ENCODE assay signal across 34 mouse cellular contexts in genomic region chr2:122356187-122356586, GRCm38 (mm10). TPM values are rescaled to one million over a fixed set of nuclear protein-coding genes. Genes with fewer than 3 reads are reported as not detected.
DNase-seq lines count a peak whose midpoint lies in the region; ATAC-seq and TF ChIP-seq lines count a peak whose summit lies in the region.
"Had no signal": no experiment of that assay in that cellular context is flagged by ENCODE, and none has a peak within 500 bp of the region (broad histone marks: within the 10 kb centered on the region; RNA-seq: fewer than 3 reads in every experiment).

No protein-coding gene starts in this region.

- H3K4me1 ChIP-seq in cerebellum, adult 2 months (ENCODE audit: control insufficient read depth, insufficient read depth, low read length) = peaks cover 85% of the 10 kb centered on the region
- H3K4me1 ChIP-seq in neural tube, embryonic 13.5 days (replicated peaks) = peaks cover 61% of the 10 kb centered on the region
- H3K4me1 ChIP-seq in neural tube, embryonic 15.5 days = peaks cover 34% of the 10 kb centered on the region

- peaks cover 52% of the 10 kb centered on the region for H3K36me3 ChIP-seq in neural tube, embryonic 13.5 days
- peaks cover 41% of the 10 kb centered on the region for H3K36me3 ChIP-seq in neural tube, embryonic 15.5 days
- H3K36me3 ChIP-seq: heart, embryonic 15.5 days had no signal

- H3K4me2 ChIP-seq in neural tube, embryonic 13.5 days = no peak overlapping the region
- no peak overlapping the region for H3K4me2 ChIP-seq in neural tube, embryonic 15.5 days
- H3K4me2 ChIP-seq: forebrain, embryonic 13.5 days; heart, embryonic 15.5 days; limb, embryonic 12.5 days; midbrain, embryonic 13.5 days had no signal

- WGBS in cerebellum, adult 2 months = 35% methylated on average over 3 of the region's 3 CpGs
- 71% methylated on average over 3 of the region's 3 CpGs for whole genome bisulfite sequencing in neural tube, embryonic 13.5 days
- whole genome bisulfite sequencing in neural tube, embryonic 15.5 days = 66% methylated on average over 3 of the region's 3 CpGs

- H3K9me3 ChIP-seq in neural tube, embryonic 13.5 days = no peaks in the 10 kb centered on the region
- no peaks in the 10 kb centered on the region for H3K9me3 ChIP-seq in neural tube, embryonic 15.5 days (replicated peaks)
- H3K9me3 ChIP-seq: forebrain, embryonic 13.5 days; heart, embryonic 10.5 days; heart, embryonic 15.5 days; limb, embryonic 12.5 days; megakaryocyte, embryonic 14.5 days; midbrain, embryonic 13.5 days had no signal

- intact Hi-C loops in left cerebral cortex, adult 2 months (cut with DNase I) = no loop called here

- DNase-seq in cerebellum, adult 2 months = peak; percentile 43 to 44
- DNase-seq in cerebellum, postnatal 25 days = peak; percentile 42 to 50
- DNase-seq in frontal cortex, postnatal 25 days (ENCODE audit: low spot score in 2 of 2) = no peak
- no peak for DNase-seq in left cerebral cortex, adult 2 months (ENCODE audit: extremely low spot score in 1 of 2, low spot score in 2 of 2)
- DNase-seq: adrenal gland, adult 8-10 months; B cell, adult 2 months; gastrocnemius, postnatal 25 days; heart, adult 11 months; kidney, adult 18-20 months; layer of hippocampus, adult 9-11 months; lung, postnatal 36 days; right cerebral cortex, postnatal 25 days; spleen, adult 18-20 months; thymus, adult 18-20 months; thymus, postnatal 36 days had no signal

- no peak for TF ChIP-seq POLR2A in cerebellum, adult 2 months (IDR thresholded peaks at IDR 0.05; ENCODE audit: borderline replicate concordance, insufficient read depth, low read length)

- ATAC-seq in cerebellum, adult (ENCODE audit: insufficient number of reproducible peaks, low FRiP score, low TSS enrichment) = no peak
- ATAC-seq in neural tube, embryonic 13.5 days (ENCODE audit: low read depth) = no peak
- no peak for ATAC-seq in neural tube, embryonic 15.5 days (ENCODE audit: low FRiP score)
- ATAC-seq: forebrain, embryonic 13.5 days; hindbrain, embryonic 16.5 days; midbrain, embryonic 13.5 days had no signal

- H3K4me3 ChIP-seq in cerebellum, adult 2 months (replicated peaks; ENCODE audit: insufficient read depth, low read depth, low read length) = no peak overlapping the region
- no peak overlapping the region for H3K4me3 ChIP-seq in neural tube, embryonic 13.5 days
- H3K4me3 ChIP-seq in neural tube, embryonic 15.5 days (replicated peaks) = no peak overlapping the region
- no peak overlapping the region for H3K4me3 ChIP-seq in left cerebral cortex, adult 2 months
- H3K4me3 ChIP-seq: forebrain, embryonic 13.5 days; heart, embryonic 10.5 days; heart, embryonic 15.5 days; limb, embryonic 12.5 days; megakaryocyte, embryonic 14.5 days; midbrain, embryonic 13.5 days had no signal

- peak overlapping the region; percentile 56 for H3K27ac ChIP-seq in cerebellum, adult 2 months (ENCODE audit: insufficient read depth, low read length)
- peak overlapping the region; percentile 23; the same call in 1 of the 2 replicates for H3K27ac ChIP-seq in neural tube, embryonic 13.5 days (replicated peaks)
- no peak overlapping the region for H3K27ac ChIP-seq in neural tube, embryonic 15.5 days (replicated peaks)
- no peak overlapping the region for H3K27ac ChIP-seq in left cerebral cortex, adult 2 months
- H3K27ac ChIP-seq: forebrain, embryonic 13.5 days; heart, embryonic 10.5 days; heart, embryonic 15.5 days; kidney, postnatal 0 days; limb, embryonic 12.5 days; midbrain, embryonic 13.5 days had no signal

- TF ChIP-seq CTCF in cerebellum, adult 2 months (IDR thresholded peaks at IDR 0.05; ENCODE audit: borderline replicate concordance, insufficient read depth, low read depth, low read length) = no peak
- no peak for TF ChIP-seq CTCF in left cerebral cortex, adult 2 months (IDR thresholded peaks at IDR 0.05)

- no peaks in the 10 kb centered on the region for H3K27me3 ChIP-seq in cerebellum, adult 2 months (ENCODE audit: control insufficient read depth, insufficient read depth, low read length)
- no peaks in the 10 kb centered on the region for H3K27me3 ChIP-seq in neural tube, embryonic 13.5 days
- H3K27me3 ChIP-seq in neural tube, embryonic 15.5 days (replicated peaks) = no peaks in the 10 kb centered on the region
- H3K27me3 ChIP-seq: heart, embryonic 15.5 days; limb, embryonic 12.5 days; midbrain, embryonic 13.5 days had no signal

- no peak overlapping the region for H3K9ac ChIP-seq in neural tube, embryonic 13.5 days
- H3K9ac ChIP-seq in neural tube, embryonic 15.5 days (replicated peaks) = no peak overlapping the region
- H3K9ac ChIP-seq: forebrain, embryonic 13.5 days; heart, embryonic 15.5 days; limb, embryonic 12.5 days; midbrain, embryonic 13.5 days had no signal

RNA-seq across cellular contexts. Expression of gene Shf, which starts 12.8 kb away (rescaled TPM):
- 344 and 410 TPM in 2 replicates for polyA plus RNA-seq in cerebellum, adult 2 months (2012; rRNA removed)
- 12.7 and 17.2 TPM in 2 replicates for polyA plus RNA-seq in neural tube, embryonic 13.5 days (2015; fragmentation: Nextera tagmentation; extraction: Ambion mirVana)
- 11.2 and 12.0 TPM in 2 replicates for polyA plus RNA-seq in neural tube, embryonic 15.5 days (2015; fragmentation: Nextera tagmentation; extraction: Ambion mirVana)
- total RNA-seq in left cerebral cortex, adult 2 months (2021) = 10 to 100 TPM; 70.3 to 78.4 TPM

RNA-seq across cellular contexts. Expression of gene Duox1, which starts 40.7 kb away (rescaled TPM):
- polyA plus RNA-seq in cerebellum, adult 2 months (2012; rRNA removed) = 0.05 TPM in 2 replicates
- 0.06 and 0.13 TPM in 2 replicates for polyA plus RNA-seq in neural tube, embryonic 13.5 days (2015; fragmentation: Nextera tagmentation; extraction: Ambion mirVana)
- polyA plus RNA-seq in neural tube, embryonic 15.5 days (2015; fragmentation: Nextera tagmentation; extraction: Ambion mirVana) = 0.10 and 0.27 TPM in 2 replicates
- not detected for total RNA-seq in left cerebral cortex, adult 2 months (2021)
- total RNA-seq: liver, adult 2 months; neutrophil, adult 5-6 weeks had no signal
- polyA plus RNA-seq: forebrain, embryonic 13.5 days; heart, embryonic 10.5 days; kidney, postnatal 0 days; liver, adult 2 months; liver, embryonic 16.5 days had no signal

RNA-seq across cellular contexts. Expression of gene Duoxa1, which starts 42.7 kb away (rescaled TPM):
- 0.19 TPM in 1 of 2 replicates, not detected in the other for polyA plus RNA-seq in cerebellum, adult 2 months (2012; rRNA removed)
- 0.29 TPM in 1 of 2 replicates, not detected in the other for polyA plus RNA-seq in neural tube, embryonic 13.5 days (2015; fragmentation: Nextera tagmentation; extraction: Ambion mirVana)
- 0.17 and 1.2 TPM in 2 replicates for polyA plus RNA-seq in neural tube, embryonic 15.5 days (2015; fragmentation: Nextera tagmentation; extraction: Ambion mirVana)
- not detected for total RNA-seq in left cerebral cortex, adult 2 months (2021)
- total RNA-seq: left cerebral cortex, postnatal 25 days; liver, adult 2 months; neutrophil, adult 5-6 weeks had no signal
- polyA plus RNA-seq: forebrain, embryonic 13.5 days; heart, embryonic 10.5 days; heart, embryonic 15.5 days; hindbrain, embryonic 11.5 days; intestine, embryonic 14.5 days; kidney, postnatal 0 days; liver, adult 2 months; liver, embryonic 16.5 days had no signal

RNA-seq across cellular contexts. Expression of gene Duoxa2, which starts 57.5 kb away (rescaled TPM):
- polyA plus RNA-seq in cerebellum, adult 2 months (2012; rRNA removed) = not detected in 2 replicates
- polyA plus RNA-seq in neural tube, embryonic 13.5 days (2015; fragmentation: Nextera tagmentation; extraction: Ambion mirVana) = not detected in 2 replicates
- 0.52 and 0.56 TPM in 2 replicates for polyA plus RNA-seq in neural tube, embryonic 15.5 days (2015; fragmentation: Nextera tagmentation; extraction: Ambion mirVana)
- not detected for total RNA-seq in left cerebral cortex, adult 2 months (2021)
- total RNA-seq: adrenal gland, adult 8-10 months; gastrocnemius, postnatal 25 days; left cerebral cortex, postnatal 25 days had no signal
- polyA plus RNA-seq: embryonic facial prominence, embryonic 11.5 days; forebrain, embryonic 13.5 days; heart, embryonic 15.5 days; hindbrain, embryonic 11.5 days; kidney, postnatal 0 days; limb, embryonic 12.5 days; liver, adult 2 months; liver, embryonic 16.5 days; lung, embryonic 16.5 days; midbrain, embryonic 13.5 days had no signal

RNA-seq across cellular contexts. Expression of gene Duox2, which starts 57.9 kb away (rescaled TPM):
- polyA plus RNA-seq in cerebellum, adult 2 months (2012; rRNA removed) = 0.03 and 0.11 TPM in 2 replicates
- polyA plus RNA-seq in neural tube, embryonic 13.5 days (2015; fragmentation: Nextera tagmentation; extraction: Ambion mirVana) = not detected in 2 replicates
- polyA plus RNA-seq in neural tube, embryonic 15.5 days (2015; fragmentation: Nextera tagmentation; extraction: Ambion mirVana) = 0.03 and 0.12 TPM in 2 replicates
- not detected for total RNA-seq in left cerebral cortex, adult 2 months (2021)
- total RNA-seq: adrenal gland, adult 8-10 months; liver, adult 2 months; neutrophil, adult 5-6 weeks had no signal
- polyA plus RNA-seq: embryonic facial prominence, embryonic 11.5 days; forebrain, embryonic 13.5 days; heart, embryonic 10.5 days; hindbrain, embryonic 11.5 days; limb, embryonic 12.5 days; liver, embryonic 16.5 days; lung, embryonic 16.5 days had no signal

Comparison
In these comparisons a context has a peak if more than half of its experiments do, and no peak if none do; other contexts are left out.
1. H3K27ac ChIP-seq: peak in cerebellum, adult 2 months (single experiment) and neural tube, embryonic 13.5 days (single experiment); none in neural tube, embryonic 15.5 days (single experiment) and left cerebral cortex, adult 2 months (single experiment).
2. DNase-seq: peak in cerebellum, adult 2 months (2 of 2) and cerebellum, postnatal 25 days (2 of 2); none in frontal cortex, postnatal 25 days (0 of 2) and left cerebral cortex, adult 2 months (0 of 2).
3. RNA of gene Shf, which starts 12.8 kb away (polyA plus RNA-seq): 344 to 410 TPM in cerebellum, adult 2 months; 12.7 to 17.2 TPM in neural tube, embryonic 13.5 days and 11.2 to 12.0 TPM in neural tube, embryonic 15.5 days; every median in the first group is over 10 times any median in the second.